Mouse (Mus musculus) embryonic fibroblast, embryonic 13.5 days (primary cell): ENCODE results near the gene Nav2. TPM values are rescaled to one million over a fixed set of nuclear protein-coding genes. Genes with fewer than 3 reads are reported as not detected.

Experiments
- H3K27ac ChIP-seq: 2 replicates; pipeline ENCODE4 v1.5.1; 2012; ENCODE audit warnings: low read length, control low read depth, inconsistent platforms; ENCODE audit not compliant: insufficient read depth
- H3K4me1 ChIP-seq: 2 replicates; pipeline ENCODE4 v1.6.1; 2011; ENCODE audit warnings: low read length; ENCODE audit not compliant: control insufficient read depth, insufficient read depth
- H3K4me3 ChIP-seq: 2 replicates; pipeline ENCODE4 v1.5.1; 2011; ENCODE audit warnings: mild to moderate bottlenecking, control low read depth, low read length; ENCODE audit not compliant: insufficient read depth
- CTCF ChIP-seq: IDR thresholded peaks from 2 replicates; pipeline ENCODE4 v1.5.1; 2011; ENCODE audit warnings: mild to moderate bottlenecking, control low read depth, low read length, moderate library complexity, borderline replicate concordance; ENCODE audit not compliant: insufficient read depth
- POLR2A ChIP-seq: IDR thresholded peaks from 2 replicates; pipeline ENCODE4 v1.6.1; 2011; ENCODE audit warnings: low read depth, mild to moderate bottlenecking, control low read depth, low read length, moderate library complexity
- polyA plus RNA-seq: library from polyadenylated mRNA; stranded (reverse); fragments of >200 nt; gene quantifications from 2 replicates; pipeline ENCODE4 v1.2.4, GENCODE M21; 2011; ENCODE audit warnings: low read depth; ENCODE audit not compliant: missing spikeins, insufficient read length

Nav2 gene
- polyA plus RNA-seq, 1 experiment = 18.7 TPM

- H3K4me3 ChIP-seq = no peak overlapping the region
- no peak overlapping the region for H3K27ac ChIP-seq
- H3K4me1 ChIP-seq = no peaks in the 10 kb centered on the region
- no peak for TF ChIP-seq POLR2A
Measured at GRCm38 (mm10) chr7:49575226-49575625, 666.7 kb downstream of the Nav2 start.

- no peaks in the 10 kb centered on the region for H3K4me1 ChIP-seq
- H3K27ac ChIP-seq = no peak overlapping the region
- H3K4me3 ChIP-seq = no peak overlapping the region
- no peak for TF ChIP-seq CTCF
- no peak for TF ChIP-seq POLR2A
Measured at GRCm38 (mm10) chr7:49577096-49577495, 668.6 kb downstream of the Nav2 start.

- Histone ChIP-seq H3K4me1 (peaks cover 4% of the 10 kb centered on the region; the same call in 1 of the 2 replicates), H3K27ac (no peak overlapping the region), H3K4me3 (no peak overlapping the region)
- TF ChIP-seq POLR2A = no peak
- TF ChIP-seq CTCF = no peak
Measured at GRCm38 (mm10) chr7:49581951-49582350, 673.4 kb downstream of the Nav2 start.

- peaks cover 4% of the 10 kb centered on the region; the same call in 1 of the 2 replicates for H3K4me1 ChIP-seq
- H3K27ac ChIP-seq = no peak overlapping the region
- H3K4me3 ChIP-seq = no peak overlapping the region
- TF ChIP-seq CTCF = no peak
- TF ChIP-seq POLR2A = no peak
Measured at GRCm38 (mm10) chr7:49582551-49582950, 674.0 kb downstream of the Nav2 start.

GRCm38 (mm10) chr7:49583176-49583575 is 674.7 kb downstream of the Nav2 start:
- Histone ChIP-seq H3K4me1 (peaks cover 4% of the 10 kb centered on the region; the same call in 1 of the 2 replicates), H3K4me3 (no peak overlapping the region), H3K27ac (no peak overlapping the region)
- TF ChIP-seq POLR2A (no peak), CTCF (no peak)

GRCm38 (mm10) chr7:49586530-49587120 is 678.1 kb downstream of the Nav2 start:
- Histone ChIP-seq H3K4me3 (no peak overlapping the region), H3K27ac (peak overlapping the region; percentile 5), H3K4me1 (peaks cover 4% of the 10 kb centered on the region; the same call in 1 of the 2 replicates)
- TF ChIP-seq CTCF (no peak), POLR2A (no peak)

GRCm38 (mm10) chr7:49589635-49590034 is 681.1 kb downstream of the Nav2 start:
- H3K4me3 ChIP-seq = no peak overlapping the region
- H3K27ac ChIP-seq = no peak overlapping the region
- TF ChIP-seq CTCF (no peak), POLR2A (no peak)
- H3K4me1 ChIP-seq = peaks cover 4% of the 10 kb centered on the region; the same call in 1 of the 2 replicates

GRCm38 (mm10) chr7:49597776-49598175 is 689.3 kb downstream of the Nav2 start:
- Histone ChIP-seq H3K27ac (no peak overlapping the region), H3K4me3 (no peak overlapping the region), H3K4me1 (no peaks in the 10 kb centered on the region; the same call in 1 of the 2 replicates)
- TF ChIP-seq CTCF (no peak), POLR2A (no peak)

GRCm38 (mm10) chr7:49598225-49598624 is 689.7 kb downstream of the Nav2 start:
- TF ChIP-seq POLR2A (no peak), CTCF (no peak)
- Histone ChIP-seq H3K4me1 (no peaks in the 10 kb centered on the region; the same call in 1 of the 2 replicates), H3K4me3 (no peak overlapping the region), H3K27ac (no peak overlapping the region)

GRCm38 (mm10) chr7:49599950-49600349 is 691.4 kb downstream of the Nav2 start:
- Histone ChIP-seq H3K4me3 (no peak overlapping the region), H3K4me1 (no peaks in the 10 kb centered on the region; the same call in 1 of the 2 replicates), H3K27ac (no peak overlapping the region)
- TF ChIP-seq CTCF (no peak), POLR2A (no peak)
